Mouse (Mus musculus) kidney, adult 2 months (tissue): ENCODE measurements around the gene Snrnp25.

Experiments used
- CTCF ChIP-seq: fragments of 200-500 bp; conservative IDR thresholded peaks from 2 replicates; pipeline ENCODE4 v1.5.1; 2011; ENCODE audit warnings: low read depth, mild to moderate bottlenecking, control low read depth, low read length, moderate library complexity, mixed read lengths; ENCODE audit not compliant: insufficient read depth, insufficient read length
- POLR2A ChIP-seq: fragments of 200-500 bp; IDR thresholded peaks from one replicate; pipeline ENCODE4 v1.6.1; 2011; ENCODE audit warnings: low read depth, low read length, control low read depth

DNA sequence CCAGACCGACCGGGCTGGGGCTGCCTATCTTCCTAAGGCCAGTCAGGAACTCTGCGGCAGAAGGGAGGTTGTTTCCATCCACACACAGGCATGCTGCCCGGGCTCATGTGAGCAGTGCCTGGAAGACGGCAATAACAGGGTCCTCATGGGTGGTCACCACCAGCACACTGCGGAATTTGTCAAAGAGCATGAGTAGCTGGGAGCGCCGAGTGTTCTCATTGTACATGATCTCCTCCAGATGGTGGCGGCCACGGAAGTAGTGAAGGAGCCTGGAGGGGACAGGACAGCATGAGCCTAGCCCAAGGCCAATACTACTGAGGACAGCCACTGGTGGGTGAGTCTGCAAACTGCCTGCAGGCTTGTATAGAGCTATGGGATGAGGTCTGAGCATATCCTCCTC, 27.6 kb downstream of the Snrnp25 start:
- TF ChIP-seq POLR2A (no peak), CTCF (no peak)
